Mouse (Mus musculus) MEL (cell line): Measurements from ENCODE around the gene Ddost. TPM values are rescaled to one million over a fixed set of nuclear protein-coding genes. Genes with fewer than 3 reads are reported as not detected.

Experiments
- DNase-seq: peaks from one replicate; pipeline ENCODE4 v3.0.0; 2011; ENCODE audit warnings: low read depth, low spot score
- H3K27ac ChIP-seq: 2 replicates; pipeline ENCODE4 v1.5.1; 2012; ENCODE audit warnings: low read depth, mild to moderate bottlenecking, control low read depth, low read length, moderate library complexity; ENCODE audit not compliant: control insufficient read depth
- H3K27me3 ChIP-seq, 2 experiments: fragments of 150-350 bp in 1 of 2; sonication (generic) in 1 of 2; 2 replicates each; pipeline ENCODE4 v1.6.1; 2012; ENCODE audit warnings: low read length in 2 of 2, mild to moderate bottlenecking in 2 of 2, improper control_type of control experiment in 1 of 2, moderate library complexity in 1 of 2; ENCODE audit not compliant: insufficient read depth in 2 of 2, control insufficient read depth in 1 of 2
- H3K36me3 ChIP-seq, 2 experiments: 2 replicates each; pipeline ENCODE4 v1.6.1; 2012 to 2014; ENCODE audit warnings: low read length in 2 of 2, improper control_type of control experiment in 1 of 2, inconsistent platforms in 1 of 2, mild to moderate bottlenecking in 1 of 2; ENCODE audit not compliant: insufficient read depth in 2 of 2, control insufficient read depth in 1 of 2
- H3K4me1 ChIP-seq, 2 experiments: fragments of 150-350 bp in 1 of 2; sonication (generic) in 1 of 2; 2 replicates each; pipeline ENCODE4 v1.6.1; 2012; ENCODE audit warnings: low read length in 2 of 2, improper control_type of control experiment in 1 of 2, mild to moderate bottlenecking in 1 of 2; ENCODE audit not compliant: insufficient read depth in 2 of 2, control insufficient read depth in 1 of 2
- H3K4me3 ChIP-seq, 2 experiments: fragments of 150-350 bp in 1 of 2; sonication (generic) in 1 of 2; 2 replicates each; pipeline ENCODE4 v1.5.1; 2012; ENCODE audit warnings: low read depth in 2 of 2, low read length in 2 of 2, mild to moderate bottlenecking in 2 of 2, moderate library complexity in 2 of 2, control low read depth in 1 of 2, improper control_type of control experiment in 1 of 2; ENCODE audit not compliant: control insufficient read depth in 1 of 2, insufficient read depth in 1 of 2
- H3K79me2 ChIP-seq: 2 replicates; pipeline ENCODE4 v1.6.1; 2012; ENCODE audit warnings: mild to moderate bottlenecking, low read length, moderate library complexity; ENCODE audit not compliant: control insufficient read depth, poor library complexity, insufficient read depth
- H3K9ac ChIP-seq: 2 replicates; pipeline ENCODE4 v1.6.1; 2012; ENCODE audit warnings: low read depth, mild to moderate bottlenecking, control low read depth, low read length, moderate library complexity; ENCODE audit not compliant: control insufficient read depth, poor library complexity, severe bottlenecking
- H3K9me3 ChIP-seq: fragments of 150-350 bp; sonication (generic); replicated peaks from 2 replicates; pipeline ENCODE4 v1.6.1; 2012; ENCODE audit warnings: mild to moderate bottlenecking, low read length, improper control_type of control experiment, moderate library complexity; ENCODE audit not compliant: insufficient read depth
- BHLHE40 ChIP-seq: IDR thresholded peaks from 2 replicates; pipeline ENCODE4 v1.6.1; 2012; ENCODE audit warnings: low read depth, mild to moderate bottlenecking, inconsistent platforms, low read length, improper control_type of control experiment, borderline replicate concordance
- CTCF ChIP-seq, 3 experiments: IDR thresholded peaks in 2 of 3; conservative IDR thresholded peaks in 1 of 3; 2 replicates each; pipeline ENCODE4 v1.5.1; 2011 to 2012; ENCODE audit warnings: low read length in 3 of 3, low read depth in 2 of 3, mild to moderate bottlenecking in 2 of 3, improper control_type of control experiment in 1 of 3, inconsistent platforms in 1 of 3, mixed read lengths in 1 of 3, moderate library complexity in 1 of 3; ENCODE audit not compliant: control insufficient read depth in 1 of 3, insufficient read depth in 1 of 3, poor library complexity in 1 of 3, severe bottlenecking in 1 of 3
- E2F4 ChIP-seq: IDR thresholded peaks from 2 replicates; pipeline ENCODE4 v1.6.1; 2011; ENCODE audit warnings: low read depth, low read length, improper control_type of control experiment, borderline replicate concordance
- ELF1 ChIP-seq: IDR thresholded peaks from 2 replicates; pipeline ENCODE4 v1.6.1; 2014; ENCODE audit warnings: low read depth, mild to moderate bottlenecking, inconsistent platforms, low read length, improper control_type of control experiment, moderate library complexity
- ETS1 ChIP-seq: IDR thresholded peaks from 2 replicates; pipeline ENCODE4 v1.6.1; 2012; ENCODE audit warnings: low read depth, mild to moderate bottlenecking, inconsistent platforms, low read length, improper control_type of control experiment, moderate library complexity
- GABPA ChIP-seq: IDR thresholded peaks from 2 replicates; pipeline ENCODE4 v1.6.1; 2012; ENCODE audit warnings: low read depth, mild to moderate bottlenecking, inconsistent platforms, low read length, improper control_type of control experiment, moderate library complexity
- GATA1 ChIP-seq: IDR thresholded peaks from 2 replicates; pipeline ENCODE4 v1.6.1; 2011; ENCODE audit warnings: low read depth, low read length, improper control_type of control experiment
- JUND ChIP-seq: IDR thresholded peaks from 2 replicates; pipeline ENCODE4 v1.6.1; 2011; ENCODE audit warnings: low read depth, mild to moderate bottlenecking, improper control_type of control experiment, low read length
- MAX ChIP-seq: IDR thresholded peaks from 2 replicates; pipeline ENCODE4 v1.6.1; 2011; ENCODE audit warnings: low read length, improper control_type of control experiment
- MYC ChIP-seq: IDR thresholded peaks from 2 replicates; pipeline ENCODE4 v1.6.1; 2011; ENCODE audit warnings: low read depth, mild to moderate bottlenecking, low read length, improper control_type of control experiment, moderate library complexity
- NELFE ChIP-seq: IDR thresholded peaks from 2 replicates; pipeline ENCODE4 v1.6.1; 2011; ENCODE audit warnings: low read depth, low read length, improper control_type of control experiment
- POLR2AphosphoS2 ChIP-seq: IDR thresholded peaks from 2 replicates; pipeline ENCODE4 v1.6.1; 2011; ENCODE audit warnings: low read length, improper control_type of control experiment
- SIN3A ChIP-seq: IDR thresholded peaks from 2 replicates; pipeline ENCODE4 v1.6.1; 2012; ENCODE audit warnings: low read length, improper control_type of control experiment, inconsistent platforms
- SMC3 ChIP-seq: IDR thresholded peaks from 2 replicates; pipeline ENCODE4 v1.6.1; 2011; ENCODE audit warnings: low read depth, low read length, improper control_type of control experiment
- TBP ChIP-seq: IDR thresholded peaks from 2 replicates; pipeline ENCODE4 v1.8.0; 2011; ENCODE audit warnings: low read depth, low read length, improper control_type of control experiment
- ZC3H11A ChIP-seq: IDR thresholded peaks from 2 replicates; pipeline ENCODE4 v1.6.1; 2012; ENCODE audit warnings: low read depth, mild to moderate bottlenecking, inconsistent platforms, low read length, improper control_type of control experiment
- ZMIZ1 ChIP-seq: IDR thresholded peaks from 2 replicates; pipeline ENCODE4 v1.6.1; 2012; ENCODE audit warnings: low read depth, mild to moderate bottlenecking, inconsistent platforms, low read length, improper control_type of control experiment, moderate library complexity
- ZNF384 ChIP-seq: IDR thresholded peaks from 2 replicates; pipeline ENCODE4 v1.6.1; 2012; ENCODE audit warnings: low read depth, mild to moderate bottlenecking, inconsistent platforms, low read length, improper control_type of control experiment
- polyA plus RNA-seq, 2 experiments: library from polyadenylated mRNA; stranded (reverse) in 1 of 2; unstranded in 1 of 2; fragments of >175 nt in 1 of 2; fragments of >200 nt in 1 of 2; gene quantifications; 2 replicates each; pipeline versions ENCODE4 v1.2.1 to v1.2.4; 2012; ENCODE audit warnings: low replicate concordance in 2 of 2, low read depth in 1 of 2; ENCODE audit not compliant: insufficient read length in 2 of 2, insufficient read depth in 1 of 2, missing spikeins in 1 of 2
- total RNA-seq: library from RNA; depleted of rRNA; stranded (reverse); fragments of 300-350 nt; gene quantifications from 2 replicates; pipeline ENCODE4 v1.2.3, GENCODE M21; 2012

Gene Ddost
- total and polyA plus RNA-seq, 3 experiments = 68.9 to 402 (median 283) TPM

GRCm38 (mm10) chr4:138348716-138349115 lies 44.2 kb downstream of the Ddost start:
- no peak overlapping the region for H3K4me3 ChIP-seq
- no peak overlapping the region for H3K27ac ChIP-seq
- peaks cover 5 to 8% of the 10 kb centered on the region in 2 experiments for H3K4me1 ChIP-seq
- H3K36me3 ChIP-seq = peaks cover 0 to 10% of the 10 kb centered on the region in 2 experiments; a peak in 2 of 4 replicates
- H3K27me3 ChIP-seq = no peaks in the 10 kb centered on the region
- no peaks in the 10 kb centered on the region for H3K9me3 ChIP-seq
- no peak overlapping the region for H3K9ac ChIP-seq
- DNase-seq = no peak
- no peak for TF ChIP-seq ZNF384
- no peak for TF ChIP-seq POLR2AphosphoS2
- no peak for TF ChIP-seq GABPA
- TF ChIP-seq E2F4 = no peak
- TF ChIP-seq NELFE = no peak
- no peak for TF ChIP-seq GATA1
- no peak for TF ChIP-seq MAX
- no peak for TF ChIP-seq BHLHE40
- no peak for TF ChIP-seq JUND
- TF ChIP-seq ELF1 = no peak
- no peak for TF ChIP-seq ETS1
- TF ChIP-seq, all 39 proteins: peak for 0
- no peaks in the 10 kb centered on the region for H3K79me2 ChIP-seq

GRCm38 (mm10) chr4:138351821-138352220 lies 47.3 kb downstream of the Ddost start:
- Histone ChIP-seq H3K4me3 (no peak overlapping the region), H3K79me2 (no peaks in the 10 kb centered on the region)
- TF ChIP-seq TBP (no peak), NELFE (no peak), ELF1 (no peak), ZMIZ1 (no peak), SIN3A (no peak), ZC3H11A (no peak), MYC (no peak), JUND (no peak), CTCF (IDR thresholded peaks at IDR 0.05 in 2 of 3, conservative IDR thresholded peaks at IDR 0.05 in 1 of 3; ENCODE audit: control insufficient read depth in 1 of 3, insufficient read depth in 1 of 3, low read depth in 2 of 3, low read length in 3 of 3, poor library complexity in 1 of 3, severe bottlenecking in 1 of 3) (no peak), SMC3 (no peak), E2F4 (no peak)
- TF ChIP-seq, all 39 proteins: peak for 0
- Histone ChIP-seq H3K27ac (no peak overlapping the region), H3K27me3 (no peaks in the 10 kb centered on the region), H3K9ac (no peak overlapping the region), H3K9me3 (no peaks in the 10 kb centered on the region), H3K4me1 (peaks cover 3 to 25% of the 10 kb centered on the region in 2 experiments), H3K36me3 (peaks cover 0 to 12% of the 10 kb centered on the region in 2 experiments; a peak in 2 of 4 replicates)
- no peak for DNase-seq
